Mouse (Mus musculus) cerebellum, postnatal 10 days (tissue): Measurements from ENCODE around the gene Dtd1.

Experiments used
- DNase-seq, 2 experiments: peaks; one replicate each; pipeline ENCODE4 v3.0.0; 2021; ENCODE audit warnings: mixed read lengths in 2 of 2

The Dtd1 gene

DNA sequence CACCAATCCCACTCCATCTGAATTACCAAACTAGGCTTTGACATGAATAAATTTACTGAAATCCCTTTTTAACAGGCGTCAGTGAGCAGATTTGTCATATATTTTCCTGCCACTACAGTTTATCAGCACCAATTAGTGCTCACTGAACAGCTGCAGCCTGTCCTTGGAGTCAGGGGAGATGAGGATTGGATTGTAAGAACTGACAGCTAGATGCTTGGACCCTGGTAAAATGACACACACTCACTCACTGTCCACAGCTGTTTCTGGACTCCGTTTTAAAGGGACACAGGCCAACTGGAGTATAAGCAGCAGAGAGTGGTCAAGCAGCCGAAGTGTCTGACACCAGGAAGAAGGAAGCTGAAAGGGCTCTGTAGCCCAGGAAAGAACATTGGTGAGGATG lies 169.9 kb downstream of the Dtd1 start:
- no peak for DNase-seq

DNA sequence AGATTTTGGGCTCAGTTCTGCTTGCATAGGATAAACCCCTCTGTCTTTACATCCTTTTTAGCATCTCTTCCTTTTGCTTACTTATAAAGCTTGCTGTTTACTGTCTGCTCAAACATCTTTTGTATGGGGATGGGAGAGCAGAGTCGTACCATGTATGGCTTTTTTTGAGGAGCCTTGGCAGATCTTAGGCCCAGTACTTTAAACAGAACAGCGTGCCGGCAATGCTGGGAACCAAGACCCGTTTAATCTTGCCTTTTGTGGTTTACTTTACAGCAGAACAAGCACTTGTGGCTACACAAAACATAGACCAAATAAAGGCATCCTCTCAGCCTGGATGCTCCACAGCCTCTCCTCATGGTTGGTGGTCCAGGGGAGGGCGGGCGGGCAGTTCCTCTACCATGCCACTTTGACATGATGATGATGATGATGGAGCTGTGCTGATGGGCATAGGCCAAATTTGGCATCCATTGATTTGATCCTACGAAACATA lies 170.8 kb downstream of the Dtd1 start:
- DNase-seq = no peak

DNA sequence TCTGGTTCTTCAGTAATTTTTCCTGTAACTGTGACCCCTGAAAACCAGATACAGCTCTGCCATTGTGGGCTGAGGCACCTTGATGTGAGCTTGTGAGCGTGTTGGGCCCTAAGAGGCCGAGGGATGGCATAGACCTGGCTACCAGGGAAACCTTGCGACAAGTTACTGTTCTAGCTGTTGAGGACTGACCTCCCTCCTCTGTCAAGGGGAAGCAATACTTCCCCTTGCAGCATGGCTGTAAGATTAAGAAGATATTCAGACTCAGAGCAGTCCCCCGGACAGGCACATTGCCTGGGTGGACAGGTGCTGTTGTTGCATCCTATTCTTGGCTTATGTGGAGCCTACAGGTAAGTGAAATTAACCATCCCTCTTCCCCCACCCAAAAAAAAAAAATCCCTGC lies 172.1 kb downstream of the Dtd1 start:
- no peak for DNase-seq

DNA sequence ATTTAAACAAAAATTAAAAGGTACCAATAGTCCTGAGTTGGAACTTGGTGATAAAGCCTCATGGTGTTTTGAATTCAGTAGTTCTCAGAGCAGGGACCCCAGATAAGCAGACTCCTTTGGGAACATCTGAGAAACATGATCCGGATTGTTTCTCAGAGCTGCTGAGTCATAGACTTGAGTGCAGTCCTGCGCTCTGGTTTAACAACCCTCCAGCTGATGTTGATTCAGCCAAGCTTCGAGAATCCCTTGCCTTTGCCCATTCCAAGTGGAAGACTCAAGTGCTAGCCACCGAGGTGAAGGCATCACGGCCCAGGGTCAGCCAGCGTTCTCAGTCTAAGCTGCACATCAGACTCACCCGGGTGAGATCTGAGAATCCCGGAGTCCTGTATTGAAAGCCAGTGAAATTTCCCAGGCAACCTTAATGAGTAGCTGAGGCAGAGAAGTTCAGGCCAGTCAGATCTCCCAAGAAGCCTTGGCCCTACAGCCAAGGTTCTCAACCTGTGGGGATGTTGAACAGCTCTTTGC lies 175.0 kb downstream of the Dtd1 start:
- no peak for DNase-seq

DNA sequence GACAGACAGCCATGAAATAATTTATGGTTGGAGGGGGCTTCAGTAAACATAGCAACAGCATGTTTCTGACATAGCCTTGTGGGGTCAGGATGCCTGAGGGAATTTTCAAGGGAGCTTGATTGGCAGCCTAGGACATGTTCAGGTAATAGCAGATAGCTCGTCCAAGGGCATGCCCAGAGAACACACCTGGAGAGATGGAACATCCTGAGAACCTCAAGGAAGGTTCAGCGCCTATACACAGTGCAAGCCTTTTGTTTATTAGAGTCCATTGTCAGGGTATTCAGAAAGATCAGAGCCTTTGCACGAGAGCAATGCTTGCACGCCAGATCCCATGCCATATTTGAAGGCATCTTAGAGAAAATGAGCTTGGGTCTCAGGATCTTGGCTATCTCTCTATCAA lies 175.9 kb downstream of the Dtd1 start:
- no peak for DNase-seq

DNA sequence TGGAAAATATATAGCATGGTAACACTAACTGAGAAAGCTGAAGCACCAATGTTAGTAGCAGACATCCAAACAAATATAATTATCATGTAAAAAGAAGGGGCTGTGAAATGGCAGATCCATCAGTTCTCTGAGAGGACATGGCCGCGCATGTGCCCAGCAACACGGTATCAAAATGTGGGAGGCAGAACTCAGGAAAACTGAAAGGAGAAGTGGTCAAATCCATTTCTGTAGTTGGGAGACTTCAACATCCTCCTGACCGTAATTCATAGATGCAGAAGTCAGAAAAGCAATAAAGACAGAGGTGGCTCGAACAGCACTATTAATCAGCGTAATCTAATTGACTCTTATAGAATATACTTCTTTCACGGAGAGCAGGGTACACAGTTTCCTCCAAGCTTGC lies 179.6 kb downstream of the Dtd1 start:
- no peak for DNase-seq

DNA sequence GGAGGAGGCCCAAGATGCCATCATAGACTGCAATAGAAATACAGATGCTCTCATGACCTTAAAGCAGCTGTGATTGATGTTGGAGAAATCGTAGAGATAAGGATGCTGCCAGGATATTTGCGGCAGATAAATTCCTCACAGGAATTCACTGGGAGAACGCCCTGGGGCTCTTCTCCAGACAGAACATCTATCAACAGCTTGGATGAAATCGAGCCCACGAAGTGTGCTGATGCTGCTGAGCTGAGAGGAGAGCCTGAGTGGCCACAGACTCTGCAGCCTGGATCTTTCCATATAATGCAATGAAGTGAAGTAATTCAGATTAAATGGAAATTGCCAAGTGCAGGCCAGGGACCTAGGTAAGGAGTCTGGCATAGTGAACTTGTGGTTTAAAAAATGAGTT lies 181.0 kb downstream of the Dtd1 start:
- no peak for DNase-seq

DNA sequence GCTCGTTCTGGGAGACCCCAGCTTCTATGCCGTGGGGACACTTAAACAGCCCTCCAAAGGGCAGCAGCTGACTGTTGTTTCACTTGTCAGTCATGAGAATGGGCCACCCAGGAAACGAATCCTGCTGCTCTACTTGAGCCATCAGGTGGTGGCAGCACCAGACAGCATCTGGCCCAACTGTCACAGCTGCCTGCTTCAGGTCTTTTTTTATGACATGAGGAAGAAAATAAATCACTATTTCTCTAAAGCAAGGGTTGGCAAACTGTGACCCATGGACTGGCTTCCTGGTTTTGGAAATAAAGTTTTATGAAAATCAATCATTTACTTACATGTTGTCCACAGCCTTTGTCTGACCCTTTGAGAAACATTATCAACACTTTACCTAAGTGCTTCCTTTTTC lies 182.2 kb downstream of the Dtd1 start:
- DNase-seq = no peak

DNA sequence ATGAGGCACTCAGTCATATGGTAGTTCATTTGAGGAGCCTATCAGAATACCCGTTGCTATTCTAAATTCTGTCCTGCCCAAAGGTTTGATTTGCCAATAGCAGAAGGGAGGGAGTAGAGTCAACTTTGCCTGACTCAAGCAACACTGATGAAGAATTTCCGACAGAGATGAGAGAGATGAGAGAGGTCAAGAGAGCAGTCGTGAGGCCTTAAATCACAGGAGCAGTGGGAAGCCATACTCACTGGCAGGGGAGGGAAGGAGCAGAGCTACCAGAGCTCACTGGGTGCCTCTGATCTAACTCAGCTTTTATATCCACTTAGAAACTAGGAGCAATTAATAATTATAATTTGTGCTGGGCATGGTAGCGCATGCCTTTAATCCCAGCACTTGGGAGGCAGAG lies 182.8 kb downstream of the Dtd1 start:
- no peak for DNase-seq

DNA sequence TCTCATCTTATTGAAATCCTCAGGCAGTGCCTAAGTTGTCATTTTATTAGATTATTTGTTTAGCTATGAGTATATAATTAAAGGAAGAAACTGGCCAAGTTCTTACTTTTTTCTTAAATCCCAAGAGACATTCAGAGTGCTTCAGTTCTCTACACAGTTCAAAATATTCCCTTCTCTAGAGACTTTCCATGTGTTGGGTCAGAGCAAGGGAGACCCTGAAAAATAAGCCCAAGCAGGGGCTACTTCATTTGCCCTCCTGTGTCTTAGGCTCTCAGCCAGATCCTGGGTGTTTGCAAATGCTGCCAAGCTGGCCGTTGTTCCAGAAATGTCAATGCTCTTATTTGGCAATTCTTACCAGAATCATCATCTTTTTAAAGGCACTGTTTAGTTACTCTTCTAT lies 183.5 kb downstream of the Dtd1 start:
- DNase-seq = peak; percentile 13 to 20

DNA sequence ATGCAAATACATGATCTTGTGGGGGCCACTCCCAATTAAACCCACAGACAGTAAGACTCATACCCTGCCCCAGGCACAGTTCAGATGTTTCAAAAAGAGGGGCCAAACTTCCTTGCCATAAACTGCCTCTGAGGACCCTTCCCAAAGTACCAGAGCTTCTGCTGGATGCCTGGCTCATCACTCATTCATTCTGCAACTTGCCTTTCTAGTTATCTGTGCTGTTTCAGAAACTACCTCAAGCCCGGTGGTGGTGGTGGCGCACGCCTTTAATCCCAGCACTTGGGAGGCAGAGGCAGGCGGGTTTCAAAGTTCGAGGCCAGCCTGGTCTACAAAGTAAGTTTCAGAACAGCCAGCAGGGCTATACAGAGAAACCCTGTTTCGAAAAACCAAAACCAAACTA lies 184.1 kb downstream of the Dtd1 start:
- no peak for DNase-seq

DNA sequence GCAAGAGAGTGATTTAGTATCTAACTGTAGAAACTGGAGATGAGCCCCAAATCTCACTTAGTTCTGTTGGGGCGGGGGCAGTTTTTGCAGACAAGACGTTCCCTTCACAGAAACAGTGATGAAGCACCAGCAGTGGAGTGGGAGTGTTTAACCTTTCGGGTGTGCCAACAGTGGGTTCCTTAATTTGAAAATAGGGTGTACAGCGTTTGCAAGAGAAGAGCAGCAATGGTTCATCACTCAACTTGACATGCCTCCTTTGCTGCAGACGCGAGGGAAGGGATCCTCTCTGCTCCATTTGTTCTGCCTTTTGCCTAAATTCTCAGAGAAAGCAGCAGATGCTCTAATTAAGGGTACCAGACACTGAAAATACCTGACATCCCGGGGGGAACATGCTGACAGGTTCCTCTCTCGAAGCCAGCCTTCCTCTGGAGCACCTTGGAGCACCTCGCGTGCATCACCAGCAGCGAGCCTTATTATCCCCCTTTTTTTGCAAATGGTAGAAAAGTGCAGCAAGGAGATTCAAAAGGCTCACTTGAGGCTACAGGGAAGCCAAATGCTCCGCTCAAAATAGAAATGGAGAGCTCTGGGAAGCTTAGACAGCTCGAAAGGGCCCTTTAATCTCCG lies 192.1 kb downstream of the Dtd1 start:
- no peak for DNase-seq

DNA sequence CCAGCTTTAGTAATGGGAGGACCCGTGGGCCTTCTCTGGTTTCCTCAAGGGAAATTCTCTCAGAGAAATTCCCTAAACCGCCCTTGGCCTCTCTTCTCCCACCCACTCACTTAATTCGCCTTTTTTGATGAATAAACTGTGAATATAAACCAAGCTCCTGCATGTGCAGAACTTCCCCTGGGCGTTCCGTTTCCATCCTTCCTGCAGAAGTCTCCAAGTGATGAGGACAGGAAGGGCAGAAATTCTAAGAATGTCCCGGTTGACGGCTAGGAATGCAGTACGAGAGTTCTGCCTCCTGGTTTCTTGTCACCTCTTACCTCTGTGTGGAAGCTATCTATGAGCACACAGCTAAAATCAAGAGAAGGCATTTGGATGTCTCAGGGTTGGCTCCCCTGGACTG lies 197.8 kb downstream of the Dtd1 start:
- no peak for DNase-seq

DNA sequence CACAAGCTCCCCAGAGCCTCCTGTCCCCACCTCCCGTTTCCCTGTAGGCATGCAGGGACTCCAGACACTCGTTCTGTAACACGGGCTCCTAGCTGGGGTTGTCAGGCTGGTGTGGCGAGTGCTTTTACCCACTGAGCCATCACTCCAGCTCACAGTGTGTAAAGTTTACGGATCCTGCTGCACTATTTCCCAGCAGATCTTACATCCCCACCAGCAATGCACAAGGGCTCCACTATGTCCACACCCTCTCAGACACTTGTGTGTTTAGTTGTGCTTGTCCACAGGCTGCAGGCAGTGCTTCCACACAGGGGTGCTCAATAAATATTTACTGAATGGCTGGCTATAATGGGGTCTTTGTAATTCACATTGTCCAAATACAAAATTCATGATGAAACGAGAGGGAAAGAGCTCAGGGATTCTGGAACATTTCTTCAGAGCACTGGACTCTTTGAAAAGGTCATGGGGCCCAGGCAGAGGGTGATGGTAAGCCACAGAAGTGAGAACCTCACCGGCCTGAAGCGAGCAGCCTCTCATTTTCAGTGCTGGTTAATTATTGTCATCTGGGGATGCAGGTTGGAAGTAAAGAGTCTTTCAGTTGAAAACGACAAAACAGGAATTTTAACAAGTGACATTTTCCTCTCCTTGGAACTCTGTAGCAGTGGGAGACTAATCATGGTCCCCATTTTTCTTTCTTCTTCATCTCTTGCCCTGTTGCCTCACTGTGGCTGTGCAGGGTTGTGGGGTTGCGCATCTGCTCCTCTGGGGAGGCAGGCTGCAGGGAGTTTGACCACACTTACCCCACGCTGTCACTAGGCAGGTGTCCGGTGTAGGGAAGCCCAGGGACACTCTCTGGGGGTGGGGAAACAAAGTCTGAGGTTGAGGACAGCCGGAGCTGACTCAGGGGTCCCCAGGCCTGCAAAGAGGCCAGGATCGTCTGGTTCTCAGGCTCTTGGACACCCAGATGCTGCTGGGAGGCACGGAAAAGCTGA lies 208.4 kb downstream of the Dtd1 start:
- no peak for DNase-seq
